Mouse (Mus musculus): ENCODE measurements around the gene Tia1. TPM values are rescaled to one million over a fixed set of nuclear protein-coding genes. Genes with fewer than 3 reads are reported as not detected.

Gene Tia1
- polyA plus RNA-seq, 1 experiment from 2014 or later, result 184 TPM

DNA sequence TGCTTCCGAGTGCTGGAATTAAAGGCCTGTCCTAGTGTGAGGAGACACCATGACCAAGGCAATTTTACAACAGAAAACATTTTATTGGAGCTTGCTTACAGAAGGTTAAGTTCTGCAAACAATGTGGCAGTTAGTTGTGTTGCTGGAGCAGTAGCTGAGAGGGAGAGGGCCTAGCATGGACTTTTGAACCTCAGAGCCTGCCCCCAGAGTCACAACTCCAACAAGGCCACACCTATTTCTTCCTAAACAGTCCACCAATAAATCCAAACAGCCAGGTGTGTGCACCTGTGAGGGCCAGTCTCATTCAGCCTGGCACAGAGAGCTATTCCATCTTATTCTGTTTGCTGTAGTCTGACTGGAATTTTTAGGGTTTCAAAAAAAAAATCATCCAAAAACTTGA lies 29.7 kb downstream of the Tia1 start:
- Histone ChIP-seq H3K4me1 (replicated peaks; ENCODE audit: control insufficient read depth, insufficient read depth, low read length) (no peaks in the 10 kb centered on the region), H3K4me3 (ENCODE audit: low read depth, low read length) (no peak overlapping the region), H3K9ac (ENCODE audit: low read length) (no peak overlapping the region), H3K27me3 (replicated peaks; ENCODE audit: control insufficient read depth, insufficient read depth, low read length) (no peaks in the 10 kb centered on the region), H3K4me2 (ENCODE audit: low read length) (no peak overlapping the region), H3K27ac (ENCODE audit: low read depth) (no peak overlapping the region), H3K9me3 (ENCODE audit: control insufficient read depth, low read length) (no peaks in the 10 kb centered on the region), H3K36me3 (ENCODE audit: control insufficient read depth, insufficient read depth, low read length) (peaks cover 79% of the 10 kb centered on the region)
- no peak for ATAC-seq (replicated peaks; ENCODE audit: low FRiP score, low TSS enrichment, low read depth)
- WGBS, result 83% methylated on average over 1 of the region's 1 CpGs
- no peak for DNase-seq (ENCODE audit: low spot score)

- DNase-seq (ENCODE audit: low spot score) (peak; percentile 82), ATAC-seq (replicated peaks; ENCODE audit: low FRiP score, low TSS enrichment, low read depth) (peak; percentile 74)
- H3K27ac ChIP-seq (ENCODE audit: low read depth), result peak overlapping the region; percentile 96
- peak overlapping the region; percentile 68 for H3K4me3 ChIP-seq (ENCODE audit: low read depth, low read length)
- WGBS, result 3% methylated on average over 14 of the region's 14 CpGs
- peaks cover 41% of the 10 kb centered on the region for H3K36me3 ChIP-seq (ENCODE audit: control insufficient read depth, insufficient read depth, low read length)
- H3K4me2 ChIP-seq (ENCODE audit: low read length), result peak overlapping the region; percentile 75
- H3K9ac ChIP-seq (ENCODE audit: low read length), result peak overlapping the region; percentile 93
- peaks cover 6% of the 10 kb centered on the region for H3K4me1 ChIP-seq (replicated peaks; ENCODE audit: control insufficient read depth, insufficient read depth, low read length)
- no peaks in the 10 kb centered on the region for H3K27me3 ChIP-seq (replicated peaks; ENCODE audit: control insufficient read depth, insufficient read depth, low read length)
- H3K9me3 ChIP-seq (ENCODE audit: control insufficient read depth, low read length), result no peaks in the 10 kb centered on the region
These were observed 33.7 kb downstream of the Tia1 start for GRCm38 (mm10) chr6:86437711-86438110.

DNA sequence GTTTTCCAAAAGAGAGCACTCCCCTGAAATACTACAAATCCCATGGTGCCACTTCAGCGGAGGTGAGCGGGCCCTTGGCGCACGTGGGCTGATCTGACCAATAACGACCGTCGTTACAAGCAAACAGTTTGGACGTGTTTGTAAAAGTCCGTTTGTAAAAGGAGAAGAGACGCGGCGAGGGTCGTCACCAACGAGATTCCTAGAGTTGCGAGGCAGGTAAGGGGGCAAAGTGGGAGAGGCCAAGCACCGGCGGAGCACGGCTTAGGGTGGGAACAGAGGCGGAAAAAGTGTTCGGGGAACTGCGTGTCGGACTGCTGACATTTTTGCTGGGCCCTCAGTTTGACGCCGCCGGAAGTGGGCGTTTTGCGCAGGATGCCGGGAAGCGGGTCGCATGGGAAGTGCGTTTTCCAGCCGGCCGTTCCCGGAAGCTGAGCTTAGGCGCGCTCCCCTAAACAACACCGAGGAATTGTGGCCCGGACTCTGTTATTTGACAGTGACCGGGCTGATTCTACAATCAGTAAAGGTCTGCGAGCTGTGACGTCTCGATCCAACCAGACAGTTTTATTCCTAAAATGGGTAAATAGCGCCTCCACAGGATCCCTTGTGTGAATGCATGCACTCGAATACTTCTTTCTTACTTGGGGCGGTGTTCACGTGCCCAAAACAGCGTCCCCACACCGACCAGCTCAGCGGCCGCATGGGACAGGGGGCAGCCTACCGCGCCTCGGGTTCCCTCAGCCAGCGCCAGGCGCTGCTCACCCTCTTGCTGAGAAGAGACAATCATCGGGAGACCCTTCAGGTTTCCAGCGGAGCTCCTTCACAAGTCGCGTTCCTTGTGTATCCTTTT lies 34.5 kb downstream of the Tia1 start, which contains the start of gene C87436:
Gene C87436 (plus strand): TSS at position 103 of the 847 bp plus-strand sequence.
- ATAC-seq (replicated peaks; ENCODE audit: low FRiP score, low TSS enrichment, low read depth) (peak; percentile 95), DNase-seq (ENCODE audit: low spot score) (peak; percentile 99)
- Histone ChIP-seq H3K27ac (ENCODE audit: low read depth) (peak within 1 kb of the TSS; percentile 96), H3K4me2 (ENCODE audit: low read length) (peak within 1 kb of the TSS; percentile 75), H3K4me3 (ENCODE audit: low read depth, low read length) (peak within 1 kb of the TSS; percentile 68), H3K27me3 (replicated peaks; ENCODE audit: control insufficient read depth, insufficient read depth, low read length) (no peaks in the 10 kb centered on the region), H3K9me3 (ENCODE audit: control insufficient read depth, low read length) (no peaks in the 10 kb centered on the region), H3K9ac (ENCODE audit: low read length) (peak within 1 kb of the TSS; percentile 93), H3K36me3 (ENCODE audit: control insufficient read depth, insufficient read depth, low read length) (peaks cover 35% of the 10 kb centered on the region), H3K4me1 (replicated peaks; ENCODE audit: control insufficient read depth, insufficient read depth, low read length) (peaks cover 6% of the 10 kb centered on the region)
- WGBS, result under 1% methylated on average over 59 of the region's 59 CpGs

DNA sequence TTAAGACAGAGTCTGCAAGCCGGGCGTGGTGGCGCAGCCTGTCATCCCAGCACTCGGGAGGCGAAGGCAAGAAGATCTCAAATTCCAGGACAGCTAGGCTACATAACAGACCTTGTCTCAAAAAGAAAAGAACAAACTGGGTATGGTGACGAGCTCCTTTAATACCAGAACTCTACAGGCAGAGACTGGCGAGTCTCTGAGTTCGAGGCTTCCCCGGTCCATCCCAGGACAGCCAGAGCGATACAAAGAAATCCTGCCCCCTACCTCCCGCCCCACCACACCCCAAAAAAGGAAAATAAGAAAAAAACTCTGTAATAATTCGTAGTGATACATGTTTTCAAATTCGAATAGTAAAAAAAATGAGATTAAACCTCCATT lies 35.1 kb downstream of the Tia1 start:
- no peaks in the 10 kb centered on the region for H3K9me3 ChIP-seq (ENCODE audit: control insufficient read depth, low read length)
- peak overlapping the region; percentile 75 for H3K4me2 ChIP-seq (ENCODE audit: low read length)
- peaks cover 6% of the 10 kb centered on the region for H3K4me1 ChIP-seq (replicated peaks; ENCODE audit: control insufficient read depth, insufficient read depth, low read length)
- 4% methylated on average over 13 of the region's 13 CpGs for WGBS
- no peak for DNase-seq (ENCODE audit: low spot score)
- peak overlapping the region; percentile 68 for H3K4me3 ChIP-seq (ENCODE audit: low read depth, low read length)
- H3K27me3 ChIP-seq (replicated peaks; ENCODE audit: control insufficient read depth, insufficient read depth, low read length), result no peaks in the 10 kb centered on the region
- peak overlapping the region; percentile 93 for H3K9ac ChIP-seq (ENCODE audit: low read length)
- peak overlapping the region; percentile 96 for H3K27ac ChIP-seq (ENCODE audit: low read depth)
- H3K36me3 ChIP-seq (ENCODE audit: control insufficient read depth, insufficient read depth, low read length), result peaks cover 35% of the 10 kb centered on the region
- ATAC-seq (replicated peaks; ENCODE audit: low FRiP score, low TSS enrichment, low read depth), result no peak

- Histone ChIP-seq H3K36me3 (ENCODE audit: control insufficient read depth, insufficient read depth, low read length) (peaks cover 35% of the 10 kb centered on the region), H3K4me3 (ENCODE audit: low read depth, low read length) (peak overlapping the region; percentile 68), H3K4me2 (ENCODE audit: low read length) (peak overlapping the region; percentile 75), H3K9ac (ENCODE audit: low read length) (peak overlapping the region; percentile 93), H3K27ac (ENCODE audit: low read depth) (no peak overlapping the region), H3K9me3 (ENCODE audit: control insufficient read depth, low read length) (no peaks in the 10 kb centered on the region), H3K4me1 (replicated peaks; ENCODE audit: control insufficient read depth, insufficient read depth, low read length) (peaks cover 6% of the 10 kb centered on the region), H3K27me3 (replicated peaks; ENCODE audit: control insufficient read depth, insufficient read depth, low read length) (no peaks in the 10 kb centered on the region)
- no peak for DNase-seq (ENCODE audit: low spot score)
- WGBS, result 84% methylated on average over 1 of the region's 1 CpGs
- no peak for ATAC-seq (replicated peaks; ENCODE audit: low FRiP score, low TSS enrichment, low read depth)
These were observed 35.5 kb downstream of the Tia1 start for GRCm38 (mm10) chr6:86439531-86439930.

DNA sequence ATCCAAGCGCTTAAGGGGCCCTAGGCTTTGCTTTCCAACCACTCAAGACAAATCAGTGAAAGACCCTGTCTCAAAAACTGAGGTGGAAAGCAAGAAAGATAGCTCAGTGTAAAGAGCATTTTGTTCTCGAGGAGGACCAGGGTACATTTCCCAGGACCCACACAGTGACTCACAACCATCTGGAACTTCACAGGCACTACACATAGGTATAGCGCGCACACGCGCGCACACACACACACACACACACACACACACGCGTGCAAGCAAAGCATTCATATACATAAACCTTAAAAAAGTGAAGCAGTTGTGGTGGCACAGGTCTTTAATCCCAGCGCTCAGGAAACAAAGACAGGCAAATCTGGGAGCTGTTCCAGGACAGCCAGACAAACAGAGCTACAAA lies 37.6 kb downstream of the Tia1 start:
- H3K4me3 ChIP-seq (ENCODE audit: low read depth, low read length), result no peak overlapping the region
- H3K9me3 ChIP-seq (ENCODE audit: control insufficient read depth, low read length), result no peaks in the 10 kb centered on the region
- DNase-seq (ENCODE audit: low spot score), result no peak
- H3K27me3 ChIP-seq (replicated peaks; ENCODE audit: control insufficient read depth, insufficient read depth, low read length), result no peaks in the 10 kb centered on the region
- H3K36me3 ChIP-seq (ENCODE audit: control insufficient read depth, insufficient read depth, low read length), result peaks cover 26% of the 10 kb centered on the region
- no peak for ATAC-seq (replicated peaks; ENCODE audit: low FRiP score, low TSS enrichment, low read depth)
- H3K4me1 ChIP-seq (replicated peaks; ENCODE audit: control insufficient read depth, insufficient read depth, low read length), result peaks cover 6% of the 10 kb centered on the region
- H3K4me2 ChIP-seq (ENCODE audit: low read length), result no peak overlapping the region
- 94% methylated on average over 10 of the region's 10 CpGs for WGBS
- H3K9ac ChIP-seq (ENCODE audit: low read length), result no peak overlapping the region
- no peak overlapping the region for H3K27ac ChIP-seq (ENCODE audit: low read depth)

- Histone ChIP-seq H3K36me3 (ENCODE audit: control insufficient read depth, insufficient read depth, low read length) (peaks cover 54% of the 10 kb centered on the region), H3K4me3 (ENCODE audit: low read depth, low read length) (no peak overlapping the region), H3K4me1 (replicated peaks; ENCODE audit: control insufficient read depth, insufficient read depth, low read length) (no peaks in the 10 kb centered on the region), H3K4me2 (ENCODE audit: low read length) (no peak overlapping the region), H3K27me3 (replicated peaks; ENCODE audit: control insufficient read depth, insufficient read depth, low read length) (no peaks in the 10 kb centered on the region), H3K9me3 (ENCODE audit: control insufficient read depth, low read length) (no peaks in the 10 kb centered on the region), H3K9ac (ENCODE audit: low read length) (no peak overlapping the region), H3K27ac (ENCODE audit: low read depth) (no peak overlapping the region)
- no peak for ATAC-seq (replicated peaks; ENCODE audit: low FRiP score, low TSS enrichment, low read depth)
- 94% methylated on average over 18 of the region's 18 CpGs for WGBS
- DNase-seq (ENCODE audit: low spot score), result no peak
These were observed 41.5 kb downstream of the Tia1 start for GRCm38 (mm10) chr6:86445551-86445950.

GRCm38 (mm10) chr6:86446927-86447568 lies 43.0 kb downstream of the Tia1 start:
- Histone ChIP-seq H3K9me3 (ENCODE audit: control insufficient read depth, low read length) (no peaks in the 10 kb centered on the region), H3K27me3 (replicated peaks; ENCODE audit: control insufficient read depth, insufficient read depth, low read length) (no peaks in the 10 kb centered on the region), H3K36me3 (ENCODE audit: control insufficient read depth, insufficient read depth, low read length) (peaks cover 62% of the 10 kb centered on the region), H3K4me1 (replicated peaks; ENCODE audit: control insufficient read depth, insufficient read depth, low read length) (no peaks in the 10 kb centered on the region), H3K9ac (ENCODE audit: low read length) (no peak overlapping the region), H3K27ac (ENCODE audit: low read depth) (no peak overlapping the region), H3K4me3 (ENCODE audit: low read depth, low read length) (no peak overlapping the region), H3K4me2 (ENCODE audit: low read length) (no peak overlapping the region)
- ATAC-seq (replicated peaks; ENCODE audit: low FRiP score, low TSS enrichment, low read depth), result no peak
- DNase-seq (ENCODE audit: low spot score), result no peak
- 83% methylated on average over 1 of the region's 1 CpGs for WGBS

Measured in intestine, embryonic 14.5 days (tissue).